Mouse (Mus musculus) G1E (cell line): ENCODE measurements at regions not wholly inside any gene's neighbourhood (a gene's known extent, or its start where the extent isn't known, plus 50 kb on each side); places are given as distances from the start of the nearest gene placed in this dataset.

Source experiments
- CTCF ChIP-seq: IDR thresholded peaks from 2 replicates; pipeline ENCODE4 v1.5.1; 2012; ENCODE audit warnings: low read depth, low read length, inconsistent platforms, mixed read lengths
- GATA1 ChIP-seq: IDR thresholded peaks from 2 replicates; pipeline ENCODE4 v1.6.1; 2012; ENCODE audit warnings: borderline replicate concordance, low read length, inconsistent platforms, mixed read lengths
- GATA2 ChIP-seq: IDR thresholded peaks from 2 replicates; pipeline ENCODE4 v1.6.1; 2012; ENCODE audit warnings: low read depth, low read length, inconsistent platforms, borderline replicate concordance
- POLR2AphosphoS5 ChIP-seq: IDR thresholded peaks from 2 replicates; pipeline ENCODE4 v1.6.1; 2012; ENCODE audit warnings: low read depth, low read length, inconsistent platforms; ENCODE audit not compliant: insufficient replicate concordance
- TAL1 ChIP-seq: conservative IDR thresholded peaks from 2 replicates; pipeline ENCODE4 v1.6.1; 2012; ENCODE audit warnings: low read depth, low read length, inconsistent platforms, mixed read lengths

DNA sequence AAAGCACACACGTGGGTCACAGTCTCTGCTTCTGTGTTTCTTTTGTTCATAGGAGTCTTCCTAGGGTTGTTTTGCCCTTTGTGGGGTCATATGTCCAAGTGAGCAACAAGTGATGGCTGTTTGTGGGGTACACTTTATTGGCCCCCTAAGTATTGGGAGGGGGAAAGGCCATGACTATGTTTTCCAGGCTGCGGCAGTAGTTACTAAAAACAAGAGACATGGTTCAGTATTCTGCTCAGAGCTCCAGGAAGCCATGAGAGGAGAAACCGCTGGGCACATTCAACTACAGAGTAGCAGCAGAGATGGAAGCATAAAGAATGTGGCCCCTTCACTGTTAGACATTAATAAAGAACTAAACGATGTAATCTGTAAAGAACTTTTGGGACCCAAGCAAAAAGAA, 154.7 kb downstream of the Lmo4 start:
- no peak for TF ChIP-seq CTCF
- no peak for TF ChIP-seq GATA2
- TF ChIP-seq POLR2AphosphoS5, result no peak
- TF ChIP-seq GATA1, result no peak
- TF ChIP-seq TAL1, result no peak
